8 mouse cellular contexts compared by ENCODE assay signal in genomic region chr19:15838327-15838726, GRCm38 (mm10).
DNase-seq lines count a peak whose midpoint lies in the region; ATAC-seq and TF ChIP-seq lines count a peak whose summit lies in the region.

No protein-coding gene starts in this region.

- no peak for TF ChIP-seq CTCF in forebrain, postnatal 0 days (IDR thresholded peaks at IDR 0.05; ENCODE audit: low read depth)
- no peak for TF ChIP-seq CTCF in midbrain, postnatal 0 days (IDR thresholded peaks at IDR 0.05)
- no peak for TF ChIP-seq CTCF in stomach, postnatal 0 days (IDR thresholded peaks at IDR 0.05; ENCODE audit: low read depth)

- H3K9ac ChIP-seq in lung, embryonic 15.5 days, result no peak overlapping the region
- no peak overlapping the region for H3K9ac ChIP-seq in forebrain, postnatal 0 days
- H3K9ac ChIP-seq in midbrain, postnatal 0 days (replicated peaks; ENCODE audit: low read length, poor library complexity, severe bottlenecking), result no peak overlapping the region
- no peak overlapping the region for H3K9ac ChIP-seq in stomach, postnatal 0 days (ENCODE audit: low read length)

- 30% methylated on average over 5 of the region's 5 CpGs for WGBS in lung, embryonic 15.5 days
- WGBS in forebrain, postnatal 0 days, result 9% methylated on average over 5 of the region's 5 CpGs
- WGBS in midbrain, postnatal 0 days, result 13% methylated on average over 5 of the region's 5 CpGs
- WGBS in stomach, postnatal 0 days, result 50% methylated on average over 5 of the region's 5 CpGs

- no peaks in the 10 kb centered on the region for H3K36me3 ChIP-seq in lung, embryonic 15.5 days
- H3K36me3 ChIP-seq in forebrain, postnatal 0 days (ENCODE audit: insufficient read depth), result no peaks in the 10 kb centered on the region
- no peaks in the 10 kb centered on the region for H3K36me3 ChIP-seq in midbrain, postnatal 0 days (ENCODE audit: insufficient read depth, low read length)
- H3K36me3 ChIP-seq in stomach, postnatal 0 days (ENCODE audit: control insufficient read depth, insufficient read depth, low read length), result no peaks in the 10 kb centered on the region

- no peak overlapping the region for H3K4me3 ChIP-seq in lung, embryonic 15.5 days
- no peak overlapping the region for H3K4me3 ChIP-seq in forebrain, postnatal 0 days (ENCODE audit: low read depth, low read length)
- no peak overlapping the region for H3K4me3 ChIP-seq in midbrain, postnatal 0 days (ENCODE audit: low read depth, low read length)
- H3K4me3 ChIP-seq in stomach, postnatal 0 days (ENCODE audit: low read depth, low read length), result no peak overlapping the region

- no peaks in the 10 kb centered on the region for H3K9me3 ChIP-seq in lung, embryonic 15.5 days
- H3K9me3 ChIP-seq in forebrain, postnatal 0 days (ENCODE audit: low read length), result no peaks in the 10 kb centered on the region
- H3K9me3 ChIP-seq in midbrain, postnatal 0 days (ENCODE audit: low read length), result no peaks in the 10 kb centered on the region
- H3K9me3 ChIP-seq in stomach, postnatal 0 days (ENCODE audit: control insufficient read depth, low read length), result no peaks in the 10 kb centered on the region

- 0 out of 2 replicates have a peak overlapping the region, but pooled peaks have one; percentile 6 for H3K4me2 ChIP-seq in lung, embryonic 15.5 days
- no peak overlapping the region for H3K4me2 ChIP-seq in forebrain, postnatal 0 days (ENCODE audit: low read depth)
- H3K4me2 ChIP-seq in midbrain, postnatal 0 days (ENCODE audit: low read depth, low read length, poor library complexity, severe bottlenecking), result no peak overlapping the region
- no peak overlapping the region for H3K4me2 ChIP-seq in stomach, postnatal 0 days (replicated peaks; ENCODE audit: low read depth)

- no peaks in the 10 kb centered on the region for H3K27me3 ChIP-seq in lung, embryonic 15.5 days
- H3K27me3 ChIP-seq in forebrain, postnatal 0 days (ENCODE audit: insufficient read depth, low read length), result no peaks in the 10 kb centered on the region
- H3K27me3 ChIP-seq in midbrain, postnatal 0 days (ENCODE audit: insufficient read depth, low read length), result no peaks in the 10 kb centered on the region
- no peaks in the 10 kb centered on the region for H3K27me3 ChIP-seq in stomach, postnatal 0 days (ENCODE audit: control insufficient read depth, insufficient read depth, low read length)

- ATAC-seq in lung, embryonic 15.5 days (ENCODE audit: borderline replicate concordance, extremely low read depth, low FRiP score, low TSS enrichment), result 0 out of 2 replicates have a peak, but pooled peaks have one; percentile 17
- ATAC-seq in forebrain, postnatal 0 days, result peak; percentile 67
- ATAC-seq in midbrain, postnatal 0 days (ENCODE audit: low FRiP score), result no peak
- no peak for ATAC-seq in stomach, postnatal 0 days (ENCODE audit: low FRiP score, low TSS enrichment)

- peak overlapping the region; percentile 77 for H3K27ac ChIP-seq in lung, embryonic 15.5 days
- no peak overlapping the region for H3K27ac ChIP-seq in forebrain, postnatal 0 days (ENCODE audit: low read depth, low read length)
- no peak overlapping the region for H3K27ac ChIP-seq in midbrain, postnatal 0 days (ENCODE audit: low read depth, low read length)
- no peak overlapping the region for H3K27ac ChIP-seq in stomach, postnatal 0 days (replicated peaks)

- peak; percentile 31 for DNase-seq in embryo, embryonic 10.5 days (ENCODE audit: low spot score)
- no peak for DNase-seq in embryo, embryonic 9.5 days (ENCODE audit: extremely low spot score)
- DNase-seq in lung, adult 18-20 months, result no peak
- DNase-seq in forebrain, postnatal 0 days, result peak; percentile 30
- DNase-seq in midbrain, postnatal 0 days (ENCODE audit: low spot score), result peak; percentile 32
- no peak for DNase-seq in liver
- DNase-seq in stomach, postnatal 0 days (ENCODE audit: low spot score), result no peak

- peaks cover 29% of the 10 kb centered on the region for H3K4me1 ChIP-seq in lung, embryonic 15.5 days
- H3K4me1 ChIP-seq in forebrain, postnatal 0 days (ENCODE audit: insufficient read depth), result peaks cover 9% of the 10 kb centered on the region
- H3K4me1 ChIP-seq in midbrain, postnatal 0 days (ENCODE audit: insufficient read depth, low read length), result 0 out of 2 replicates have a peak, but pooled peaks cover 9% of the 10 kb centered on the region
- no peaks in the 10 kb centered on the region for H3K4me1 ChIP-seq in stomach, postnatal 0 days (replicated peaks; ENCODE audit: control insufficient read depth, insufficient read depth)

- no peak for TF ChIP-seq EP300 in stomach, postnatal 0 days (optimal IDR thresholded peaks at IDR 0.05)

Comparison
In these comparisons a context has a peak if more than half of its experiments do, and no peak if none do; other contexts are left out.
1. DNase-seq: peak in embryo, embryonic 10.5 days (single experiment), forebrain, postnatal 0 days (single experiment) and midbrain, postnatal 0 days (single experiment); none in embryo, embryonic 9.5 days (single experiment), lung, adult 18-20 months (0 of 2), liver (single experiment) and stomach, postnatal 0 days (single experiment).
2. ATAC-seq: peak in lung, embryonic 15.5 days (single experiment) and forebrain, postnatal 0 days (single experiment); none in midbrain, postnatal 0 days (single experiment) and stomach, postnatal 0 days (single experiment).